Mouse (Mus musculus) lung, adult 18-20 months (tissue): ENCODE data around the gene Nhsl1.

Experiments
- DNase-seq, 2 experiments: peaks; one replicate each; pipeline ENCODE4 v3.0.0; 2022; ENCODE audit warnings: mixed read lengths in 2 of 2

Nhsl1 gene

DNA sequence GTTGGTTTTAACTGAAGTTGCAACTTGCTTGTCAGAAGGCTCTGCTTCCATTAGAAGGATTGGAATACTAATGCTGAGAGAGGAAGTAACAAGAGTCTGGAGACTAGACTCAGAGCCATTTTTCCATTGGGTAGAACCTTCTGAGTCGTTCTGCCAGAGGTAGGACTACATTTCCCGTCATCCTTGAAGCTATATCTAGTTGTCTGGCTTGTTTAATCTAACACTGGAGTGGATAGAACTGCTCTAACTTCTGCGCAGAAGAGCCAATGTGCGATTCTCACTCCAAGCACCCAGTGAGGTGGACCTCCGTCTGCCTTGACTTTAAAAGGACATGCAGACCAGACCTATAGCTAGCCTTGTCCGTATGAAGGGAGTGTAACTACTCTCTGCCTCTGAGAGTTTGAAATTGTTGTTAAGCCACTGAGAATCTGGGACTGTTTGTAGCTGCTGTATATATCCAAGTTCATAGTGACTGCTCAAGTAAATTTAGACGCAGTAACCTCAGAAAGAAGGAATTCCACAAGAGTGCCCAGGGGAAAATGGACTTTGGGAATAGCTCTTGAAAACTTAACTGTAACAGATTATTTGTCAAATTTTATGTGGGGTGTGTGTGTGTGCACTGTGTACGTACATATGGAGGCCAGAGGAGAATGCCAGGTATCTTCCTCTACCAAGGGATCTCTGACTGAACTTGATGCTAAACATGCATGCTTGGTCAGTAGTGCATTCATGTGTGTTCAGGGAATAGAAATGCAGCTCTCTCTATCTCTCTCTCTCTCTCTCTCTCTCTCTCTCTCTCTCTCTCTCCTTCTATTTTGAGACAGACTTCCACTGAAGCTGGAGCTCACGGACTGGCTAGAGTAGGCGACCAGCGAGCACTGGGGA lies 174.5 kb downstream of the Nhsl1 start:
- DNase-seq: no peak

DNA sequence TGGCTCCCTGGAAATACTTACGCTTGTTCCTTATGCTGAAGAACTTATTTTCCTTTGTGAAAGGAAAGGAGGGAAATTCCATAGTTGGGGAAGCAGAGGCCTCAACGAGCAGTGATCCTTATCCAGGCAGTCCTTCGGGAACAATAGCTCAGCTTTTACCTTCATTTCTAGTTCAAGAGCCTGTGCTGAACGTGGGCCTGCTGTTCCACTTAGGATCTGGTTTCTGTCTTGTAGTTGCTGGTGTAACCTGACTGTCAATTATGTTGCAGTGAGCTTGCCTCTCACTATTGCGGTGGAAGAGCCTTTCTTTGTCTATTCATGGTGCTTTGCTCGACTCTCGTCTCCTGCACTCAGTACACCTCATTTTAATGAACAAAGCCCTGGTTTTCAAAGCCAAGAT lies 175.5 kb downstream of the Nhsl1 start:
- no peak for DNase-seq

DNA sequence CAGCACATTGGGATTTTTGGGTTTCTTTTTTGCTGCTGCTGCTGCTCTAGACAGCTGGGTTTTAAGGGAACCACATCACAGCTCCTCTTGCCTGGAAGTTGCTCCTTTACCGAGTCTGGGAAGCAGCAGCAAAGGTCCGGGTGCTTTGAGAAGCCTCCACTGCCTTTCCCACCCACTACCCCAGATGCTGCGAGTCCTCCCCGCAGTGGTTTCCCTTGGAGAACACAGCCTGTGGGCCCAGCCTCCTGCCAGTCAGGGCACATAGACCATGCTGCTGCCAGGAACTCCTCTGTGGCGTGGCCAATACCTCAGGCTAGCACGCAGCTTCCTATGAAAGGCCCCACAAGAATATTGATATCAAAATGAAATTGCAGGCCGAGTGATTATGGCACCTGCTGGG lies 178.3 kb downstream of the Nhsl1 start:
- DNase-seq: no peak

DNA sequence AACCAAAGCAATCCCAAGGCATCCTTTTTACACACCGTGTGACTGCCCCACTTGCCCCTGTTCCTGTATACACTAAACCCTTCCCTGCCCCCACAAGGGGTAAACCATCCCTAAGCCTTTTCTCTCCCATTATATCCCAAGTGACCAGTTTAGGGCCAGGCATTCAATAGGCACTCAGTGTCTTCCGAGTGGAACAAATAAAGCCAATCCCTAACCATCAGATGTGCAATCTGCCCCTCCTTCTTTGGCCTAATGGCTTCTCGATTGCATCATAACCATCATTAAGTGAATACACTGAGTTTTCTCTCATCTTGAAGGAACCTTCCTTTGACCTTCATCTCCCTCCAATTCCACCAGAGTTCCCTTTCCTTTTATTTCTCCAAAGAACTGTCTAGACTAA lies 183.2 kb downstream of the Nhsl1 start:
- no peak for DNase-seq

DNA sequence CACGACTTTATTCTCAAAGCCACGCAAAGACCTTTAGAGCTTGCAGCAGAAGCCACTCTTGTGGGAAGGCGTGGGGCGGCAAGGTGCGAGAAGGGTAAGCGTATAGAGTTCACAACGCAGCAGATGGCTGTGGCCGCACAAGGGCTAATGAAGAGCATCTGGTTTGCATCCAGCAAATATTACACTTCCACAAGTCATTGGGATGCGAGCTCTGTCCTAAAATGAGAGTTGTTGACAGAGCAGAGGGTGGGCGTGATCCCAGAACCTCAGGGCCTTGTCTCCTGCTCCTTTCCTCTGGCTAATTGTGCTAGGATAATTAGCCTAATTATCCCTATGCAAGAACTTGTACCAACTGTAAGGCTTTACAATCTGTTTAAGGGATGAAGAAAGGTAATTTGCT lies 186.9 kb downstream of the Nhsl1 start:
- no peak for DNase-seq

DNA sequence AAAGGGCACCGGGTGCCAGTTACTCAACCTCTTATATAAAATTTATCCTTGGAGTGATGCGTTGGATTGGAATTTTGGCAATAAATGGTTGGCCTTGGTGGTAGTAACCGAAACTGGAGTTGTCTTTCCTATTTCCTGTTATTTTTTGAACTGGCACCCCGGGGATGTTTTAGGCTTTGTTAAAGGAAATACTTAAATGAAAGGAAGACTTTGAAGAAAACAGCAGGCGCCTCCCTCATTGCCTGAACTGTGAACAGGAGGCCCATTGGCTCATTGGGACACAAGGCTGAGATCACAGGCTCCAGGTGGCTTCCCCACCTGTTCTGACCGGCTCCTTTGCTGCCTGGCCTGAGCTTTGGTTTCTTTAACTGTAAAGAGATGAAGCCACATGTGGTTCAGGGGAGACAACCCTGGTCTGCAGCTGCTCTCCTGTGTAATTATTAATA lies 187.7 kb downstream of the Nhsl1 start:
- DNase-seq: no peak

DNA sequence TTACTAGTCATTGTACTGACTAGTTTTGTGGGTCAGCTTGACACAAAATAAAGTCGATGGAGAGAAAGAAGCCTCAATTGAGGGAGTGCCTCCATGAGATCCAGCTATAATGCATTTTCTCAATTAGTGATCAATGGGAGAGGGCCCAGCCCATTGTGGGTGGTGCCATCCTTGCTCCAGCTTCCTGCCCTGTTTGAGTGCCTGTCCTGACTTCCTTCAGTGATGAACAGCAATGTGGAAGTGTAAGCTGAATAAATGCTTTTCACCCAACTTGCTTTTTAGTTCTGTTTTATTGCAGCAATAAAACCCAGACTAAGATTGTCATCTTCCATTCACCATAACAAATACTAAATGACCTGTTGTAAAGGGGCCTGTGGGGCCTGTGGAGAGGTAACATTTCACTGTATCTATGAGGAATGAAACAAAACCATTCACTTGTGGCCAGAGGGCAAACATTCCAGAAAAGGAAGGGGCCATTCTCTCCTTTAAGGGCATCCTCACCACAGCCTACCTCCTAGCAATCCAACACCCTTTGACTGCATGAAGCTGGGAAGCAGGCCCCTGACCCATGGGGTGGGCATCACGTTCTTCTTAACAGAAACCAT lies 189.2 kb downstream of the Nhsl1 start:
- DNase-seq: no peak

DNA sequence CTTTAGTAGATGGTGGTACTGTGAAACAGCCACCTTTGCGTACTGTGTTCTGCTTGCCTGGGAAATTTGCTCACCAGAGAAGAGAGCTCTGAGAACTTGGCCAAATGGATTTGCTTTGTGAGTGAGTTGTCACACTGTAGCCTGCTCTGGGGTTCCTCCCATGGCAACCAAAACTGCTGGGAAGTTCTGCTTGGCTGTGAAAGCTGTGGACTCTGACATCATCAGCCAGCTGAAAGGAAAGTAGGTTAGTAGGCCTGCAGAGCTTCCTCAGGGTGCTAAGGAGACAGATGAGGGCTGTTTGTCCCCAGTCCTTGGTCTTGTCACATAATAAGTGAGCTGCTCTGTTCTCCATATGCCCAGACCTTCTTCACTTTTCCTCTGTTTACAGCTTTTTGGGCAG lies 189.8 kb downstream of the Nhsl1 start:
- peak in 1 of 2 experiments; percentile 13 for DNase-seq

DNA sequence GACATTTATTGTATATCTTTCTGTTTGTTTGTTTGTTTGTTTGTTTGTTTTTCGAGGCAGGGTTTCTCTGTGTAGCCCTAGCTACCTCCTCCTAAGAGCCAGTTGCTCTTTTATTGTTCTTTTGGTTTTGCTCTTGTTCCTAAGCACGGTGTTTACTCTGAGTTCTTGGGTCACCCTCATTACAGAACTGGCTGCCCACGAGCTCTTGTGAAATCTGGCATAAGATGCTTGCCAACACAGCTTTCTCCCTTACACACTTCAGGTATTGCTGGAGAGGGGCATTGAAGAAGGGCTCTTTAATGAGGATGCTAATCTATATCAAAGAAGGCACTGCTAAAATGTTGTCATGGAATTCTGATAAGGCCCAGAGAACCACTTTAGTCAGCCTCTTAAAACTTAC lies 191.9 kb downstream of the Nhsl1 start:
- peak; percentile 23 to 25 for DNase-seq

DNA sequence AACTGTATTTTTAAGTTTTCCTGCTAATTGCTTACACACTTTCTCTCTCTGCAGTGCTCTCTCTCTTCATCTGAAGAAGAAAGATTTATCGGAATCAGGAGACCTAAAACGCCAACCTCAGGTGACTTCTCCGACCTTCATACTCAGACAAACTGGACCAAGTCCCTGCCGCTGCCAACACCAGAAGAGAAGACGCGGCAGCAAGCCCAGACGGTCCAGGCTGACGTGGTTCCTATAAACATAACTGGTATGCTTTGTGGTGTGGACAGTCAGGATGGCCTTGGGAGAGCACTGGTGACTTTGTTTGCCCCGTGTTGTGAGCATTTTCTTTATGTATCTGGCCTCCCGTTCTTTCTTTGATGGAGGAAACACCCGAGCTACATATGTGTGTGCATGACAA lies 192.7 kb downstream of the Nhsl1 start:
- DNase-seq: no peak

DNA sequence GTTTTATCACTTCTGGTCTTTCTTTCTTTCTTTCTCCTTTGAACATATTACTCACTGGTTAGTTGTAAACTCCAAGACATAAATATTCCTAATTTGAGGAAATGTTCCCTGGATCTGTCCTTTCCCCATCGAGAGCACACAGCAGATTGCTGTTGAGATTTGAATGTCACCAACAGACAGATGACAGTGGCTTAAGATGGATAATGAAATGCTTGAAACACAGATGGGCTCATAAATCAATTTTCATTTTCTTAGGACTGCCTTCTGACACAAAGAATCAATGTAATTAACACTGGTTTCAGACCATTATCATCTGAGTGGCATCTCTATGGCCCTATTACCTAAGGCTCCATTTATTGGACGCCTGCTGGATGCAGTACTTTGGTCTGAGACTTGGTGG lies 203.8 kb downstream of the Nhsl1 start:
- no peak for DNase-seq

DNA sequence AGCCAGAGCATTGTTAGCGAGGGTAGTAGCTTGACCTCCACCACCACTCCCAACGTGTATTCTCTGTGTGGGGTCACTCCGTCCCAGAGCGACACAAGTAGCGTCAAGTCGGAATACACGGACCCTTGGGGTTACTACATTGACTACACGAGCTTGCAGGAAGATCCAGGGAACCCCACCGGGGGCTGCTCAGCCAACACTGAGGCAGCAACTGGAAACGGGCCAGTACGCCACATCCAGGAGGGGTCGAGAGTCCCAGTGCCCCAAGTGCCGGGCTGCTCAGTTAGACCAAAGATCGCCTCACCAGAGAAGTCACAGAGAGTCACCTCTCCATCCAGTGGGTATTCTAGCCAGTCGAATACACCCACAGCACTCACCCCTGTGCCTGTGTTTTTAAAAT lies 206.5 kb downstream of the Nhsl1 start:
- no peak for DNase-seq

DNA sequence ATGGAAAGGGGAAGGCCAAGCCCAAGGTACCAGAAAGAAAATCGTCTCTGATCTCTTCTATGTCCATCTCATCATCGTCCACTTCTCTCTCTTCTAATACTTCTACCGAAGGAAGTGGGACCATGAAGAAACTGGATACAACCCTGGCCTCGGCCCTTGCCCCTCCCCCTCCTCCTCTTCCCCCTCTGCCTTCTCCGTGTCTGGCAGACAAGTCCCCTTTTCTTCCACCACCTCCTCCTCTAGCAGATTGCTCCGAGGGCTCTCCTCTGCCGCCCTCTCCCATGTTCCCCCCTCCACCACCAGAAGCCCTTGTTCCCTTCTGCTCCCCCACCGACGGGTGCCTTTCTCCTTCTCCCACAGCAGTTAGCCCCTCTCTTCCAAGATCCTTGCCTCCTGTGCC lies 206.9 kb downstream of the Nhsl1 start:
- no peak for DNase-seq

DNA sequence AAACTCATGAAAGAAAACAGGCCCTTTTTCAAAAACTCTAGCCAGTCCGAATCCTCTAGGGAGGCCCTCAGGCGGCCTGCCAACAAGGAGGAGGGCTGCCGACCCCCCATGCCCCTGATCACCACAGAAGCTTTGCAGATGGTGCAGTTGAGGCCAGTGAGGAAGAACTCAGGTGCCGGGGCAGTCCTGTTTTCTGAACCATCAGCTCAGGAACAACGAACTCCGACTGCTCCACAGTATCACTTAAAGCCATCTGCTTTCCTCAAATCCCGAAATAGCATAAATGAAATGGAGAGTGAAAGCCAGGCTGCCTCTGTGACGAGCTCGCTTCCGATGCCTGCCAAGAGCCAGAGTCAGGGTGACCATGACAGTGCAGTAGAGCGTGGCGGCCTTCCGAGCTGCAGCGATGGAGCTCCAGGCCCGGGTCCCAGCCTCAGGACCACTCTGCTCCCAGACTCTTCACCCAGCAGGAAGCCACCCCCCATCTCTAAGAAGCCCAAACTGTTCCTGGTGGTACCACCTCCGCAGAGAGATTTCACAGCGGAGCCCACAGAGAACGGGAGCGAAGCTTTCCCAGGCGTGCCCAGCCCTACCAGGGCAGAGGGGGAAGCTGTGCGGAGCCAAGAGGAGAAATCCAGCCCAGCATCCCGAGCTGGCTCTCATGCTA lies 207.5 kb downstream of the Nhsl1 start:
- no peak for DNase-seq

DNA sequence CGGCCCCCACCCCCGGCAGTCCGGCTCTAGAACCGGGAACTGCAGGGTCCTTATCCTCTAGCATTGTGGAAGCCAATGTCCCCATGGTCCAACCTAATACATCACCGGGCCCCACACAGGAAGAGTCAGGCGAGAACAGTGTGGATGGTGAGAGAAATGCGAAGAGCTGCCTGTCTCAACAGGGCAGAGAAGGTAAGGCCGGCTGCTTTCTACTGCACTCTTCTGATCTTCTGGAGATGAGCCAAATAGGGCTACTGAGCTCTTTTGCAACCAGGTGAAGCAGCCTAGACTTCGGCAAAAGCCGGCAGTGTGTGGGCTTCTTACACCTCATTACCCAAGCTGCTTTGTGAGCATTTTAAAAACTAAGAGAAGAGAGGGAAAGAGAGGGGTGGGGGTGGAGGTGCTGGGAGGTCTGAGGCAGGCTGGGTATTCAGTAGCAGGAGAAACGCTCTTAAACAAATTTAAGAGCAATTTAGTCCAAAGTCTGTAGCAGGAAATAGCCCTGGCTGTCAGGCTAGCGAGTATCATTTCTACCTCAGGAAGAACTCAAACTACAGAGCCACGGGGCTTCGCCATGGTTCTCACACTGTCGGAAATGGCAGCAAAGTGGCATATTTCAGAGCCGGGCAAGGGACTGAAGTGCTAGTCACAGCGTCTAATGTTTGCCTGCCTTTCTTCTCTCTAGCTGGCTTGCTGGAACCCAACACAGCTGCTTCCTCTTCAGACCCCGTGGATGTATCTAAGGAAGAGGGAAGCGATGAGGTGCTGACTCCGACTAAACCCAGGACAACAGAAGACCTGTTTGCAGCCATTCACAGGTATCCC lies 208.3 kb downstream of the Nhsl1 start:
- no peak for DNase-seq

DNA sequence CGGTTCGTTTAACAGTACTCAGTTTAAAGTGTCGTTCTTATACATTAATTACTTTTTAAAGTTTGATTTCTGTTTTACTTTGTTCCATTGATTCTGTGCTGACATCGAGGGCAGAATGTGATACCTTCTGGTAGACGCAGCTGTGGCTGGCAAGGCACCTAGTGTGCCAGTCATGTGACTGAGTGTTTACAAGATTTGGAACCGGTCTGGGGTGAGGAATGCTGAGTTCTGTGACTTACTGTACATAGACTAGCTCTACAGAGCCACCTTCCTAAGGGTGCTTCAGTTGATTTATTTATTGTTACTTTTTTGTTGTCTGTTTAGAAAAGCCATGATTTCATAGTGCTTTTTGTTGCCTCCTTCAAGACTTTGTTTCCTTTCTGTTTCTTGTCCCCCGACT lies 209.0 kb downstream of the Nhsl1 start:
- peak in 1 of 2 experiments; percentile 38 for DNase-seq

DNA sequence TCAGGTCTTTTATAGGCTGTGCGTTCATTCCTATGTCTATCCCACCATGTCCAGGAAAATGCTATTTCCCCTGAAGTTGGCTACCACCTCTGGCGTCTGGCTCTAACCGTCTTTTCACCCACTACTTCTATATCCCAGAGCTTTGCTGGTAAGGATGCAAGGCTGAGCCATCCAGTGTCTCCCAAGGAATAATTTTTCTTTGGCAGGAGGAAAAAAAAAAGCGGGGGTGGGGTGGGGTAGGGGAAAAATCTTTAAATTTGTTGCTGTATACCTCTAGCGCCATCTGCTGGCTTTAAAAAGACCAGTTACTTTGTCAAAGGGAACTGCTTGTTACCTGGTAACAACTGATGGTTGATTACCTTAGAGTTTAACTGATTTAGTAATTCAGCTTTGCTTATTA lies 209.7 kb downstream of the Nhsl1 start:
- DNase-seq: no peak

DNA sequence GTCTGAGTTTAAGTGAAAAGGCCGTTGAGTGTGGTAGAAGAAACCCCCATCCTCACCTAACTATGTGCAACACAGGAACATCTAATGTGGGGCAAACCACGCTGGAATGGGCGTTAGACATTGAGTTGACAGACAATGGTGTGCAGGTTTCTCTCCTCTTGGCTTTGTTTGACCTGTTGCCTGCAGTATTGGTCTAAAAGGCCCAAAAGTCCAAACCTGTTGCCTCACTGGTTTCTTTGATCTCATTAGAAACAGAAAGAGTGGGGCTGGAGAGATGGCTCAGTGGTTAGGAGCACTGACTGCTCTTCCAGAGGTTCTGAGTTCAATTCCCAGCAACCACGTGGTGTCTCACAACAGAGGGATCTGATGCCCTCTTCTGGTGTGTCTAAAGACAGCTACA lies 210.4 kb downstream of the Nhsl1 start:
- DNase-seq: no peak

DNA sequence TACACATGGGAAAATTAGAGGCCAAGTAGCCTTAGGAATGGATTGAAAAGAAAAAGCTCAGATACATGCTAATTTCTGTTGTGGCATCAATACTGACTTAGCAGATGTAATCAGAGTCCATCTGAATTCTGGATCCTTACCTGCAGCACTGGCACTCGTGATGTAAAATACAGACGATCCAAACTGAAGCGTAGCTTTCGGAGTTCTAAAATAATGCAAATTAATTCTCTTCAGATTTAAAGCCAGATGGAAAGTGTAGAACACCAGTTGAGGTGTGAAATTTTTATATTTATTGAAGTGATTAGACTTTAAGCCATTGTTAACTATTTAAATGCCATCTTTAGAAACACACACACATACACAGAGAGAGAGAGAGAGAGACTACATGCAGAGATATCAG lies 211.4 kb downstream of the Nhsl1 start:
- DNase-seq: no peak

DNA sequence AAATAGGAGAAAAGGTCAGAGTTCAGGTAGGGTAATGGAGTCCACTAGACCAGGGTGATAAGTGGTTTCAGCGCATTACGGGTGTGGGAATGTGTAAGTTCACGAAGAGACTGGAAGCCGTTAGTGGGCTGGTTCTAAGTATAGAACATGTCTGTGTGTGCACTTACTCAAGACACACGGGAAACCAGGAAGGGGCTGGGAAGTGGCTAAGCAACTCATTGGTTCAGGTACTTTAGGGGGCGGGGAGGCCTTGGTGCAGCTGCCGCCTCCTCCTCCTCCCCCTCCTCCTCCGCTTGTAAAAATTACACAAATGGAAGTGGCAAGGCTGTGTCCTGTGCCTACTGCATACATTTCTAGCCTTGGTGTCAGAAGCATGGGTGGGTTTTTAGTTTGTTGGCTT lies 213.5 kb downstream of the Nhsl1 start:
- DNase-seq: no peak

DNA sequence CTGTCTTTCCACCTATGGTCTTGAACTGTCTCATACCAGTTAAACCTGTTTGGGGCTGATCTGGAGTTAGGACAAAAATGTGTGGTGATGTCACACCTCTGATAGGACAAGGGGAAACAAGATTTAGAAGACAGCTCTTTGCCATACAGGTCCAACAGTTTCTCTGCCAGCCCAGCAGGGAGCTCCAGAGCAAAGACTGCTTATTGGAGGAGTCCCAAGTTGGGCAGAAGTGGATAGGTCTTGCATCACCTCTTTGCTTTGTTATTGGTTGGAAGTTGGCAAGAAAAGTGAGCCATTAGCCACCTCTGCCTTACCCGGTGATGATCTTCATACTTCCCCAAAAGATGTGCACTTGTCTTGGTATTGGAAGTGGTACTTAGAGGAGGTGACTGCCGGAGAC lies 218.1 kb downstream of the Nhsl1 start:
- no peak for DNase-seq

DNA sequence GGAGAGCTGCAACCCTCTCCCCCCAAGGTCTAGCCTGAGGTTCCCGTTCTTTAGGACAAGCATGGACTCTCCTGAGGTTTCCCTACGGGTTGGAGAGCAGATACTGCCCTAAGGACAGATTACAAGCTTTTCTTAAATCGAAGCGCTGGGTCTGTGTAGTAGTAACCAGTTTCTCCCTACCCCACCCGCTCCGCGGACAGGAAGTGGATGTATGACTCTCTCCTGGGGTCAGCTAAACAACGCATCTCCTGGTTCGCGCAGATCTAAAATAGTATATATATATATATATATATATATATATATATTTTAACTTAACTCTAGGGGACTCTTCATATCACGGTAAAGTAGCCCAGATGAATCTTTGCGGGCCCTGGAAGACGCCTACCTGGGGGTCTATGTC lies 226.5 kb downstream of the Nhsl1 start:
- DNase-seq: no peak

DNA sequence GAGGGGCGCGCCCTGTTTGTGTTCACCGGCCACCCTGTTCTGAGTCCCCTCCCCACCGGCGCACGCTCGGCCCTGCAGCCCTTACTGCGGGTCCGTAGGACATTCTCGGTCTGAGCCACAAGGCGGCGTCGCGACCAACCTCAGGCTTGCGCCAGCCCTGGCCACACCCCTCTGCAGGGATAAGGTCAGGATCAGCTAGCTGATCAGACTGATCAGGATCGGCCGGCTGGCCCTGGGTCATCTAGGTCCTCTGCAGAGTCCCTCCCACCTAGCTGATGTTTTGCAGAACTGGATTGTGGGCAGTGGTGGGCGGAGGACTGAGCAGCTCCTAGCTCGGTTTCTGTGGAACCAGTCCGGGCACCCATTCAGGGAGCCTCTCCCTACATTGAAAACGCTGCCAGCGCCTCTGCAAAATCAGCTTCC lies 227.0 kb downstream of the Nhsl1 start, which contains the start of gene Hebp2:
Gene Hebp2 (minus strand): TSS at position 264 of the 423 bp plus-strand sequence.
- peak; percentile 59 to 74 for DNase-seq
